Mouse (Mus musculus) E14TG2a.4 (cell line): ENCODE data around the gene Oit1.

Experiments used
- CTCF ChIP-seq: conservative IDR thresholded peaks from 2 replicates; pipeline ENCODE4 v1.5.1; 2014; ENCODE audit warnings: low read length
- NANOG ChIP-seq: IDR thresholded peaks from 2 replicates; pipeline ENCODE4 v1.6.1; 2014; ENCODE audit warnings: borderline replicate concordance, low read length, mixed read lengths

GRCm38 (mm10) chr14:8369394-8369793 lies 9.2 kb downstream of the Oit1 start:
- TF ChIP-seq CTCF = no peak
- no peak for TF ChIP-seq NANOG
